Mouse (Mus musculus): ENCODE data around the gene Dmrtb1.

- TF ChIP-seq POLR2A (IDR thresholded peaks at IDR 0.05; ENCODE audit: low read depth, low read length) (no peak), CTCF (IDR thresholded peaks at IDR 0.05; ENCODE audit: extremely low read depth, insufficient read depth, insufficient read length, insufficient replicate concordance) (no peak)
Measured at GRCm38 (mm10) chr4:107688213-107688612, 4.2 kb upstream of the Dmrtb1 start.

Measured in spleen, adult 2 months (tissue).